Mouse (Mus musculus): Measurements from ENCODE around the gene Zfp652. TPM values are rescaled to one million over a fixed set of nuclear protein-coding genes. Genes with fewer than 3 reads are reported as not detected.
"Not testable (repeated sequence)": the region's sequence is repeated elsewhere in the genome, so short reads cannot be mapped to it uniquely, and the experiment has no call there.

Gene Zfp652
- polyA plus RNA-seq, 1 experiment from 2014 or later = 26.6 TPM

DNA sequence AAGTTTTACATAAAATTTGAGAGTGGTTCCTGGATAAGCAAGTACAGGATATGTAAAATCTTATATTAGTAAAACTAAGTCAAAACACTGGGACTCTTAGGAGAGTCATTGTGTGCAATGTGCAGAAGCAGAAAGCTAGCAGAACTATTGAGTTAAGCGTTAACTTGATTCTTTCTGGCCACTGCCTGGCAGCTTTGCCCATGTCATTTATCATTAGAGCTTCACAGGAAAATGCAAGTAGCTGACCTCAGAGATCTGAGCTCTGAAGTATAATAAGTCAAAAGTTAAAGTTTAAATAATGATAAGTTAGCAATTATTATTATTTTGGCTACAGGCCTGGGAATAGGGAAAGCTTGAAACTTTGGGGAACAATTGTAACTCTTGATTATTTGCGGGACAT is 167.4 kb downstream of the Zfp652 start:
- WGBS = 81% methylated on average over 2 of the region's 2 CpGs
- not testable (repeated sequence) for H3K9me3 ChIP-seq; H3K27ac ChIP-seq; H3K27me3 ChIP-seq; ATAC-seq (ENCODE audit: insufficient number of reproducible peaks, low FRiP score, low TSS enrichment, low read depth); H3K4me3 ChIP-seq; H3K36me3 ChIP-seq; H3K4me2 ChIP-seq; H3K4me1 ChIP-seq; H3K9ac ChIP-seq

Other genes with a start within 250 kb of the Zfp652 start
- gene Nxph3, start 198.1 kb upstream of the Zfp652 start, polyA plus RNA-seq (2015; fragmentation: Nextera tagmentation; extraction: Ambion mirVana) = 0.69 and 0.70 TPM in 2 replicates
- 34.0 and 45.2 TPM in 2 replicates for gene Ngfr, start 124.9 kb upstream of the Zfp652 start, polyA plus RNA-seq (2015; fragmentation: Nextera tagmentation; extraction: Ambion mirVana)
- 195 and 220 TPM in 2 replicates for gene Phb, start 45.7 kb upstream of the Zfp652 start, polyA plus RNA-seq (2015; fragmentation: Nextera tagmentation; extraction: Ambion mirVana)
- 0.99 and 1.2 TPM in 2 replicates for gene B130006D01Rik, start 10.9 kb downstream of the Zfp652 start, polyA plus RNA-seq (2015; fragmentation: Nextera tagmentation; extraction: Ambion mirVana)
- gene Phospho1, start 111.8 kb downstream of the Zfp652 start, polyA plus RNA-seq (2015; fragmentation: Nextera tagmentation; extraction: Ambion mirVana) = 2.8 and 3.9 TPM in 2 replicates
- gene Gngt2, start 124.5 kb downstream of the Zfp652 start, polyA plus RNA-seq (2015; fragmentation: Nextera tagmentation; extraction: Ambion mirVana) = 16.9 and 18.7 TPM in 2 replicates
- 7.0 and 7.2 TPM in 2 replicates for gene Abi3, start 129.8 kb downstream of the Zfp652 start, polyA plus RNA-seq (2015; fragmentation: Nextera tagmentation; extraction: Ambion mirVana)
- gene B4galnt2, start 202.2 kb downstream of the Zfp652 start, polyA plus RNA-seq (2015; fragmentation: Nextera tagmentation; extraction: Ambion mirVana) = not detected in 2 replicates

Measured in limb, embryonic 15.5 days (tissue).